Mouse (Mus musculus): ENCODE results near the gene 1700042G07Rik.

Gene 1700042G07Rik

DNA sequence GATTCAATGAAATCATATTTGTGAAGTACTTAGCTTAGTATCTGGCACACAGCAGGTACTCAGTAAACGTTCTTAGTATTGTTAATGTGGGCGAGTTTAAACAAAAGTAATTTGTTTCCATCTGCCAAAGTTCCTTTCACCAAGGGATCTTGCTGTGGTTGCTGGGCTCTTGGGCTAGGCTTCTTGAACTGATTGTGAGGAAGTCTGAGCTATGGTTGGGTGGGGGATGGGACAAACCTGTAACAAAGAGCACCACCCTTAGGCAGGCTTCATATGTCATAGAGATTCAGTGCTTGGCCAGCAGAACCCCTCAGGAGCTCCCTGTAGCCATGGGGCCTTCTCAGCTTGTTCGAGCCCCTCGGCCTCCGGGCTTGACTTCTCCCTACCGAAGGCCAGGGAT, at the start of gene 1700042G07Rik, which contains the start of gene Gm49337:
1700042G07Rik (plus strand) TSS at position 301 of the 400 bp plus-strand sequence.
Gm49337 (plus strand) TSS at position 313 of the 400 bp plus-strand sequence.
- ChIA-PET CTCF (interaction anchor here in 2 of 4 experiments (1.0 to 1.5 kb wide), 4 partner anchors 9 to 119 kb away, joined by 3 to 5 read pairs (median 4); partner anchors contain the start of gene Nsun4 (in 1 of the 2)), POLR2A (interaction anchor here in 3 of 4 experiments (0.8 to 8.1 kb wide), 15 partner anchors 10 to 548 kb away, joined by 3 to 43 read pairs (median 4); partner anchors contain the start of genes Pik3r3 (in 3 of the 3), Lurap1 (in 1 of the 3), Pomgnt1 (in 1 of the 3) and Prdx1 (in 1 of the 3))

DNA sequence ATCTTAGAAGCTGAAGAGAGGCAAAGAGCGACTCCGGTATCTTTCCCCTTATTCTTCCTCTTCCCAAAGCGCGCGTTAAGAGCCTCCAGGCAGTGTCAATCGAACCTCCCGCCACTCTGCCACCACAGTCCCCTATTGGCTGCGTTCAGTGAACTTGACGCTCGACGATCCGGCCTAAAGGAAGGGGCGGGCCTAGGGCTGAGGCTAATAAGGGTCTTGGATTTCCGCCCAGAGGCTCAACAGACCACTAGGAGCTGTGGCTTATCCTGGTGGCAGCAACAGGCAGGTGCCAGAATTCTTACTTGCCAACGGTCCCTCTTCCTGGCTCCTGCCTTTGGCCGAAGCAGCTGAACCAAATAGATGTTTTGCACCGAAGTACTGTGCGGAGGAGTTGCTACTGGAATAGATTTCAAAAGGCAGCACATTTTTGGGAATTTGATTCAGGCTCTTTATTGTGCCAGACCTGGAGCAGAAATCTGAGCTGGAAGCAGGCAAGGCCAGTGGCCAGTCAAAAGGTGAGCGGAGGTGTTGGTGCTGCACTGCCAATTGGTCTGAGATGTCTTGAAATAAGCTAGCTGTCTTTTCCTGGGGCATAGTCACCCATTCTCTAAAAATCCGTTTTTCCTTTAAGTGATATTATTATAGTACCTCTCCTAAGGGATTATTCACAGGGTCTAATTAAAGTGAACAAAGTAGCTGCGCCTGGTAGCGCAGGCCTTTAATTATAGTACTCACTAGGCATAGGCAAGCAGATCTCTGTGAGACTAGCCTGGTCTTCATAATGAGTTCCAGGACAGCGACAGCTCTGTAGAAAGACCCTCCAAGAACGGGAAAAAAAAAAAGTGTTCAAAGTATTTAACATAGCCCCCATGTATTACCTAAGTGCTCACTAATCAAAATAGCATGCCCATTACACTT, 49.3 kb upstream of the 1700042G07Rik start, which contains the start of the genes Rad54l and Pomgnt1:
Rad54l (minus strand) TSS at position 89 of the 918 bp plus-strand sequence.
Pomgnt1 (plus strand) TSS at position 239 of the 918 bp plus-strand sequence.
- ChIA-PET CTCF (interaction anchor here (0.7 to 2.2 kb wide), 10 partner anchors 11 to 97 kb away, joined by 3 to 8 read pairs (median 4); partner anchors contain the start of genes Lrrc41 (in 1 of the 4), Tspan1 (in 1 of the 4) and Uqcrh (in 1 of the 4)), POLR2A (interaction anchor here (0.5 to 6.0 kb wide), 91 partner anchors 8 to 825 kb away, joined by 3 to 47 read pairs (median 4); partner anchors contain the start of genes Gpbp1l1 (in 3 of the 4), Lrrc41 (in 3 of the 4), Nsun4 (in 3 of the 4) and Pik3r3 (in 3 of the 4))

GRCm38 (mm10) chr4:116125803-116126386, 47.3 kb upstream of the 1700042G07Rik start:
- ChIA-PET POLR2A (interaction anchor here in 3 of 4 experiments (0.7 to 1.8 kb wide), 7 partner anchors 9 to 431 kb away, joined by 3 to 8 read pairs (median 3); partner anchors contain the start of genes Gpbp1l1 (in 1 of the 3) and Pik3r3 (in 1 of the 3)), CTCF (no interaction called here)

DNA sequence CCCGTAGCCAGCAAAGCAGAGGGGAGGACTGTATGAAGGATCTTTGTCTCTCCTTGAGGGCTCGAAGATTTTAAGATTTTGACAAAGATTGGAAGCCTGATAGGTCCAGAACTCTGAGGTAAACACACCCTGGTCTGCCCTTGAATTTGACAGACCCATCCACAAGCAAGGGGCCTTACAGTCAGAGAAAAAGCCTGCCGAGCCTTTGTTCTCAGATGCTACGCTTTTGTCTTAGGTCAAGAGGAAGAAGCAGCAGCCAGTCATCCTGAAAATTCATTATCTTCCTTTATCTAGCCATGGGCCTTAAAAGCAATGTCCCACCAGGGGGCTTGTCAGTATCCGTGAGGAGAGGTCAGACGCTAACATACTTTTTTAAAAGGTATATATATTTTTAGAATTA, 45.2 kb upstream of the 1700042G07Rik start:
- POLR2A ChIA-PET: no interaction called here

GRCm38 (mm10) chr4:116133126-116133525, 40.0 kb upstream of the 1700042G07Rik start:
- CTCF ChIA-PET: no interaction called here
- POLR2A ChIA-PET: interaction anchor here in 3 of 4 experiments (0.6 to 3.4 kb wide), 7 partner anchors 10 to 537 kb away, joined by 3 to 20 read pairs (median 3); partner anchors contain the start of genes Lrrc41 (in 1 of the 3), Pik3r3 (in 1 of the 3), Pomgnt1 (in 1 of the 3) and Rad54l (in 1 of the 3)

More for the DNA sequence above, 45.2 kb upstream of the 1700042G07Rik start:
- CTCF ChIA-PET: no interaction called here

GRCm38 (mm10) chr4:116134990-116135389, 38.2 kb upstream of the 1700042G07Rik start:
- POLR2A ChIA-PET: interaction anchor here (0.7 to 3.4 kb wide), 17 partner anchors 9 to 106 kb away, joined by 3 to 20 read pairs (median 4); partner anchors contain the start of genes Pomgnt1 (in 4 of the 4), Rad54l (in 3 of the 4) and Pik3r3 (in 2 of the 4)
- CTCF ChIA-PET: interaction anchor here (0.5 to 1.8 kb wide), 22 partner anchors 8 to 313 kb away, joined by 3 to 10 read pairs (median 4); partner anchors contain the start of genes Pomgnt1 (in 2 of the 4), Rad54l (in 2 of the 4), 1700042G07Rik (in 1 of the 4) and Gm49337 (in 1 of the 4)

GRCm38 (mm10) chr4:116137421-116137996, 35.7 kb upstream of the 1700042G07Rik start:
- ChIA-PET CTCF (interaction anchor here in 3 of 4 experiments (0.5 to 1.4 kb wide), 5 partner anchors 14 to 488 kb away, joined by 3 to 5 read pairs (median 3); partner anchors contain the start of genes Pomgnt1 (in 1 of the 3) and Rad54l (in 1 of the 3)), POLR2A (interaction anchor here (0.5 to 2.3 kb wide), 20 partner anchors 8 to 275 kb away, joined by 3 to 13 read pairs (median 4); partner anchors contain the start of genes Pomgnt1 (in 3 of the 4), Rad54l (in 3 of the 4), Tspan1 (in 2 of the 4) and Lurap1 (in 1 of the 4))

- POLR2A ChIA-PET: interaction anchor here in 2 of 4 experiments (0.5 to 2.6 kb wide), 16 partner anchors 10 to 544 kb away, joined by 3 to 15 read pairs (median 4); partner anchors contain the start of genes Nsun4 (in 2 of the 2), Pomgnt1 (in 2 of the 2), Rad54l (in 2 of the 2) and Gpbp1l1 (in 1 of the 2)
- CTCF ChIA-PET: interaction anchor here in 1 of 4 experiments (0.6 kb wide), 1 partner anchor 17 kb away, joined by 3 read pairs; no protein-coding TSS in a partner anchor
These were observed 32.2 kb upstream of the 1700042G07Rik start for GRCm38 (mm10) chr4:116140801-116141574.

- ChIA-PET POLR2A (interaction anchor here in 2 of 4 experiments (0.9 to 2.5 kb wide), 6 partner anchors 11 to 416 kb away, joined by 3 to 15 read pairs (median 3); partner anchors contain the start of genes Gpbp1l1 (in 1 of the 2), Nsun4 (in 1 of the 2), Pomgnt1 (in 1 of the 2) and Rad54l (in 1 of the 2)), CTCF (no interaction called here)
These were observed 31.4 kb upstream of the 1700042G07Rik start for GRCm38 (mm10) chr4:116141736-116142135.

GRCm38 (mm10) chr4:116142269-116142668, 30.9 kb upstream of the 1700042G07Rik start:
- CTCF ChIA-PET: no interaction called here
- POLR2A ChIA-PET: interaction anchor here in 3 of 4 experiments (0.6 to 2.7 kb wide), 4 partner anchors 12 to 534 kb away, joined by 3 to 10 read pairs (median 3); partner anchors contain the start of genes Gpbp1l1 (in 1 of the 3), Lrrc41 (in 1 of the 3) and Uqcrh (in 1 of the 3)

DNA sequence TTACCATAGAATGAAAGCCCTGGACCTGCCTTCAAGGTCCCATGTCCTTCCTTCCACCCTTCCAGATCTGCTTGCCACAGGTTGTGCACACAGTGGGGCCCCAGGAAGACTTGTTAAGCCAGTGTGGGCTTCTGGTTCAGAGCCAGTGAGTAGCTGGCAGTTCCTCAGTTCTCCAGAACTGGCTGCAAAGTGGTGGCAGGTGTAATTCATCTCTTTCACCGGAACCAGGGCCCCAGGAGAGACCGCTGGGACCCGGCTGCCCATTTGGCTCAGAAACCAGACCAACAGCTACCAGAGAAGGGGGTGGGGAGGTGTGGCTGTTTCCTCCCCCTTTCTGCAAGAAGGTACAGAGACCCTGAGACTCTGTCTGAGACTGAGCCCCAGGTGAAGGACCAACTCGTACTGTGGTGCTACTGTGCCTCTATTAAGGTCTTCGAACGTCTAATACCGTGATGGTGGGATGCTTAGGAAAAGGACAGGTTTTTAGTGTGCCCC, 29.8 kb upstream of the 1700042G07Rik start:
- ChIA-PET POLR2A (interaction anchor here in 3 of 4 experiments (0.6 to 2.7 kb wide), 24 partner anchors 8 to 463 kb away, joined by 3 to 14 read pairs (median 4); partner anchors contain the start of genes Pomgnt1 (in 3 of the 3), Rad54l (in 3 of the 3), Lrrc41 (in 2 of the 3) and Pik3r3 (in 2 of the 3)), CTCF (interaction anchor here in 2 of 4 experiments (0.6 to 1.0 kb wide), 2 partner anchors 49 to 279 kb away, joined by 3 to 5 read pairs; no protein-coding TSS in a partner anchor)

GRCm38 (mm10) chr4:116143891-116144717, 29.1 kb upstream of the 1700042G07Rik start:
- ChIA-PET CTCF (interaction anchor here in 2 of 4 experiments (0.6 to 1.0 kb wide), 2 partner anchors 48 to 278 kb away, joined by 3 to 5 read pairs; no protein-coding TSS in a partner anchor), POLR2A (interaction anchor here in 3 of 4 experiments (0.6 to 2.8 kb wide), 31 partner anchors 7 to 706 kb away, joined by 3 to 14 read pairs (median 4); partner anchors contain the start of genes Pik3r3 (in 3 of the 3), Pomgnt1 (in 3 of the 3), Rad54l (in 3 of the 3) and Lrrc41 (in 2 of the 3))

DNA sequence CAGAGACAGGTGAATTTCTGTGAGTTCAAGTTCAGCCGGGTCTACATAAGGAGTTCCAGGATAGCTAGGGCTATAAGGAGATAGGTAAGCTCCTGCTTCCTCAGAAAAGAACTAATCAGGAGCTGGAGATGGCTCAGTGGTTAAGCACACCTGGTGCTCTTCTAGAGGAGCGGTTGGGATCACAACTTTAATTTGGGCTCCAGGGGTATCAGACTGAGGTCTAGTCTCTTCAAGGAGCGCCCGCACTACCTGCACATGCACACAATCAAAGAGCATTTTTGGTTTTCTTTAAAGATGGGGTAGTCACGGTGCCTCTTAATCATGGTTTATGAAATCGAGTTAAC, 23.4 kb upstream of the 1700042G07Rik start:
- ChIA-PET CTCF (interaction anchor here in 2 of 4 experiments (0.7 to 2.1 kb wide), 4 partner anchors 15 to 47 kb away, joined by 3 to 6 read pairs (median 4); partner anchors contain the start of genes Pomgnt1 (in 1 of the 2) and Rad54l (in 1 of the 2)), POLR2A (interaction anchor here in 3 of 4 experiments (0.6 to 4.7 kb wide), 19 partner anchors 9 to 575 kb away, joined by 3 to 36 read pairs (median 4); partner anchors contain the start of genes Nsun4 (in 2 of the 3), Pomgnt1 (in 2 of the 3), Rad54l (in 2 of the 3) and Gpbp1l1 (in 1 of the 3))

Measured in embryonic stem cell, embryonic (primary cell).